In genomic region chr10:125937517-125938497, GRCm38 (mm10) we compare ENCODE assay signal across 17 mouse cellular contexts. TPM values are rescaled to one million over a fixed set of nuclear protein-coding genes. Genes with fewer than 3 reads are reported as not detected.
DNase-seq lines count a peak whose midpoint lies in the region; ATAC-seq and TF ChIP-seq lines count a peak whose summit lies in the region.
"Had no signal": no experiment of that assay in that cellular context is flagged by ENCODE, and none has a peak within 500 bp of the region (broad histone marks: within the 10 kb centered on the region; RNA-seq: fewer than 3 reads in every experiment).

No protein-coding gene starts in this region.

- 48% methylated on average over 11 of the region's 11 CpGs for WGBS in kidney, postnatal 0 days
- 51% methylated on average over 11 of the region's 11 CpGs for WGBS in embryonic facial prominence, embryonic 15.5 days
- WGBS in intestine, embryonic 15.5 days = 45% methylated on average over 11 of the region's 11 CpGs
- 39% methylated on average over 11 of the region's 11 CpGs for WGBS in stomach, embryonic 15.5 days

- H3K36me3 ChIP-seq in kidney, postnatal 0 days (ENCODE audit: insufficient read depth, low read length) = no peaks in the 10 kb centered on the region
- H3K36me3 ChIP-seq in embryonic facial prominence, embryonic 15.5 days = no peaks in the 10 kb centered on the region
- H3K36me3 ChIP-seq in intestine, embryonic 15.5 days = no peaks in the 10 kb centered on the region
- no peaks in the 10 kb centered on the region for H3K36me3 ChIP-seq in stomach, embryonic 15.5 days
- H3K36me3 ChIP-seq: G1E; neural tube, embryonic 15.5 days had no signal

- no peak overlapping the region for H3K4me3 ChIP-seq in kidney, postnatal 0 days (replicated peaks; ENCODE audit: low read depth, low read length)
- no peak overlapping the region for H3K4me3 ChIP-seq in embryonic facial prominence, embryonic 15.5 days (replicated peaks)
- no peak overlapping the region for H3K4me3 ChIP-seq in intestine, embryonic 15.5 days (replicated peaks)
- H3K4me3 ChIP-seq in stomach, embryonic 15.5 days (replicated peaks) = no peak overlapping the region
- H3K4me3 ChIP-seq: erythroblast, embryonic 14.5 days; megakaryocyte, embryonic 14.5 days; neural tube, embryonic 15.5 days had no signal

- no peak for ATAC-seq in kidney, postnatal 0 days (replicated peaks; ENCODE audit: low FRiP score, low read depth)
- ATAC-seq in embryonic facial prominence, embryonic 15.5 days (ENCODE audit: insufficient number of reproducible peaks, low FRiP score, low TSS enrichment, low read depth) = no peak
- ATAC-seq in intestine, embryonic 15.5 days = 0 out of 2 replicates have a peak, but pooled peaks have one; percentile 31
- ATAC-seq in stomach, embryonic 15.5 days (ENCODE audit: insufficient read depth, low FRiP score, low read depth) = peak; percentile 59; the same call in 1 of the 2 replicates
- ATAC-seq: hindbrain, embryonic 16.5 days had no signal

- H3K27ac ChIP-seq in kidney, postnatal 0 days = no peak overlapping the region
- H3K27ac ChIP-seq in embryonic facial prominence, embryonic 15.5 days (replicated peaks) = 0 out of 2 replicates have a peak overlapping the region, but pooled peaks have one; percentile 39
- H3K27ac ChIP-seq in intestine, embryonic 15.5 days = no peak overlapping the region
- no peak overlapping the region for H3K27ac ChIP-seq in stomach, embryonic 15.5 days
- H3K27ac ChIP-seq: neural tube, embryonic 15.5 days had no signal

- no peak overlapping the region for H3K4me2 ChIP-seq in kidney, postnatal 0 days (ENCODE audit: low read length)
- no peak overlapping the region for H3K4me2 ChIP-seq in embryonic facial prominence, embryonic 15.5 days (replicated peaks)
- no peak overlapping the region for H3K4me2 ChIP-seq in intestine, embryonic 15.5 days (replicated peaks)
- peak overlapping the region; percentile 16; the same call in 1 of the 2 replicates for H3K4me2 ChIP-seq in stomach, embryonic 15.5 days
- H3K4me2 ChIP-seq: neural tube, embryonic 15.5 days had no signal

- no peak overlapping the region for H3K9ac ChIP-seq in kidney, postnatal 0 days (ENCODE audit: low read depth, low read length)
- no peak overlapping the region for H3K9ac ChIP-seq in embryonic facial prominence, embryonic 15.5 days
- H3K9ac ChIP-seq in intestine, embryonic 15.5 days = no peak overlapping the region
- H3K9ac ChIP-seq in stomach, embryonic 15.5 days = no peak overlapping the region
- H3K9ac ChIP-seq: neural tube, embryonic 15.5 days had no signal

- H3K9me3 ChIP-seq in kidney, postnatal 0 days (replicated peaks; ENCODE audit: low read length) = no peaks in the 10 kb centered on the region
- no peaks in the 10 kb centered on the region for H3K9me3 ChIP-seq in embryonic facial prominence, embryonic 15.5 days (replicated peaks)
- H3K9me3 ChIP-seq in intestine, embryonic 15.5 days = no peaks in the 10 kb centered on the region
- no peaks in the 10 kb centered on the region for H3K9me3 ChIP-seq in stomach, embryonic 15.5 days
- H3K9me3 ChIP-seq: neural tube, embryonic 15.5 days had no signal

- DNase-seq in kidney, postnatal 0 days (ENCODE audit: low spot score) = peak; percentile 78
- DNase-seq in kidney, adult 9 months = no peak
- DNase-seq in spleen, postnatal 10 days (ENCODE audit: low spot score in 2 of 2) = no peak
- DNase-seq in cerebellum, postnatal 14 days = no peak
- DNase-seq: adrenal gland, adult 2 months; cerebellum, adult 11-12 months; gastrocnemius, postnatal 10 days; kidney, postnatal 36 days; retina, postnatal 1 day had no signal

- no peaks in the 10 kb centered on the region; the same call in 1 of the 2 replicates for H3K4me1 ChIP-seq in kidney, postnatal 0 days (replicated peaks; ENCODE audit: insufficient read depth, low read length)
- H3K4me1 ChIP-seq in embryonic facial prominence, embryonic 15.5 days = peaks cover 12% of the 10 kb centered on the region
- 0 out of 2 replicates have a peak, but pooled peaks cover 2% of the 10 kb centered on the region for H3K4me1 ChIP-seq in intestine, embryonic 15.5 days (replicated peaks)
- H3K4me1 ChIP-seq in stomach, embryonic 15.5 days = no peaks in the 10 kb centered on the region
- H3K4me1 ChIP-seq: megakaryocyte, embryonic 14.5 days; neural tube, embryonic 15.5 days had no signal

- H3K27me3 ChIP-seq in kidney, postnatal 0 days (ENCODE audit: insufficient read depth, low read length) = no peaks in the 10 kb centered on the region
- H3K27me3 ChIP-seq in embryonic facial prominence, embryonic 15.5 days = no peaks in the 10 kb centered on the region
- H3K27me3 ChIP-seq in intestine, embryonic 15.5 days (replicated peaks) = no peaks in the 10 kb centered on the region
- no peaks in the 10 kb centered on the region for H3K27me3 ChIP-seq in stomach, embryonic 15.5 days (replicated peaks)
- H3K27me3 ChIP-seq: megakaryocyte, embryonic 14.5 days; neural tube, embryonic 15.5 days had no signal

- no peak for TF ChIP-seq CTCF in kidney, postnatal 0 days (IDR thresholded peaks at IDR 0.05; ENCODE audit: low read depth)

RNA-seq across cellular contexts. Expression of gene Lrig3, which starts 28.2 kb away (rescaled TPM):
- polyA plus RNA-seq in kidney, postnatal 0 days (2015; fragmentation: Nextera tagmentation; extraction: Ambion mirVana) = 14.9 and 16.0 TPM in 2 replicates
- polyA plus RNA-seq in embryonic facial prominence, embryonic 15.5 days (2015; fragmentation: Nextera tagmentation; extraction: Ambion mirVana) = 30.5 and 32.5 TPM in 2 replicates
- 13.7 and 14.8 TPM in 2 replicates for polyA plus RNA-seq in intestine, embryonic 15.5 days (2015; fragmentation: Nextera tagmentation; extraction: Ambion mirVana)
- polyA plus RNA-seq in stomach, embryonic 15.5 days (2015; fragmentation: Nextera tagmentation; extraction: Ambion mirVana) = 19.4 and 21.5 TPM in 2 replicates
- polyA plus RNA-seq: erythroblast, embryonic 14.5 days; G1E had no signal

Comparison
In these comparisons a context has a peak if more than half of its experiments do, and no peak if none do; other contexts are left out.
1. ATAC-seq: peak in intestine, embryonic 15.5 days (single experiment) and stomach, embryonic 15.5 days (single experiment); none in kidney, postnatal 0 days (single experiment) and embryonic facial prominence, embryonic 15.5 days (single experiment).